Mouse (Mus musculus) spleen, adult 2 months (tissue): ENCODE measurements around the gene Cxcl17. TPM values are rescaled to one million over a fixed set of nuclear protein-coding genes. Genes with fewer than 3 reads are reported as not detected.
A peak's percentile ranks its signal among the peaks of the same experiment; 100 is the strongest.

Experiments
- DNase-seq, 2 experiments: peaks; one replicate each; pipeline versions ENCODE4 v3.0.0 to v3.0.0-alpha.2; 2012 to 2021; ENCODE audit warnings: low spot score in 2 of 2, low read depth in 1 of 2
- H3K27ac ChIP-seq: fragments of 200-500 bp; 2 replicates; pipeline ENCODE4 v1.5.1; 2012; ENCODE audit warnings: low read length, inconsistent platforms; ENCODE audit not compliant: insufficient read depth
- H3K27me3 ChIP-seq: fragments of 200-500 bp; 2 replicates; pipeline ENCODE4 v1.6.1; 2012; ENCODE audit warnings: mild to moderate bottlenecking, moderate library complexity, low read length, inconsistent platforms; ENCODE audit not compliant: control insufficient read depth, insufficient read depth
- H3K36me3 ChIP-seq: fragments of 200-500 bp; 2 replicates; pipeline ENCODE4 v1.6.1; 2012; ENCODE audit warnings: mild to moderate bottlenecking, low read length, inconsistent platforms; ENCODE audit not compliant: control insufficient read depth, insufficient read depth
- H3K4me1 ChIP-seq: fragments of 200-500 bp; 2 replicates; pipeline ENCODE4 v1.6.1; 2011; ENCODE audit warnings: inconsistent platforms; ENCODE audit not compliant: control insufficient read depth, insufficient read depth, insufficient read length
- H3K4me3 ChIP-seq: fragments of 200-500 bp; 2 replicates; pipeline ENCODE4 v1.5.1; 2011; ENCODE audit warnings: mild to moderate bottlenecking, inconsistent platforms; ENCODE audit not compliant: insufficient read depth, insufficient read length; ENCODE audit errors: extremely low read depth
- CTCF ChIP-seq: fragments of 200-500 bp; IDR thresholded peaks from 2 replicates; pipeline ENCODE4 v1.5.1; 2011; ENCODE audit warnings: mild to moderate bottlenecking, inconsistent platforms; ENCODE audit not compliant: insufficient read depth, insufficient read length, insufficient replicate concordance; ENCODE audit errors: extremely low read depth
- POLR2A ChIP-seq: fragments of 200-500 bp; IDR thresholded peaks from 2 replicates; pipeline ENCODE4 v1.6.1; 2011; ENCODE audit warnings: low read depth, low read length, inconsistent platforms
- WGBS: fragments of 180-500 bp; shearing (Covaris S2); methylation state at CpG from one replicate; pipeline ENCODE4 v1.1.7; 2018; 5-methylcytosine and 5-hydroxymethylcytosine counted together
- polyA plus RNA-seq: library from polyadenylated mRNA; depleted of rRNA; stranded (reverse); fragments of >200 nt; gene quantifications from 2 replicates; pipeline ENCODE4 v1.2.3, GENCODE M21; 2012

Gene Cxcl17
- polyA plus RNA-seq, 1 experiment = not detected

DNA sequence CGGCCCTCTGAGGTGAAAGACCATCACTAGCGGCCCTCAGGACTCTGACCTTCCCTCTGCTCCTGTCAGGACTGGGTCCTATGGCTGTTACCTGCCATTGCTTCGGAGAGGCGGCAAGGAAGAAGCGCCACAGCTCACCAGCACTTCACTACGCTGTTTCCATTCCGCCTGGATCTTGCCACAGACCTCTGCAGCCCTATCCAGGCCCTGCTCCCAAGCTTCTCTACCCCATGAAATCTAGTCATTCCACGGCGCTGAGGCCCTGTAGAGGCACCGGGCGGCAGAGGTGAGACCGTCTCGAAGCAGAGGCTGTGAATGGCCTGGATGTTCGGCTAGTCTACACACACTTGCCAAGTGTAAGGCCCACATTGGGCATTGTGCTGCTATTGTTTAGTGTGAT, 16.1 kb downstream of the Cxcl17 start:
- no peaks in the 10 kb centered on the region for H3K36me3 ChIP-seq
- H3K4me1 ChIP-seq = peaks cover 11% of the 10 kb centered on the region; the same call in 1 of the 2 replicates
- H3K4me3 ChIP-seq = peak overlapping the region; percentile 31; the same call in 1 of the 2 replicates
- no peak for TF ChIP-seq CTCF
- TF ChIP-seq POLR2A = no peak
- no peak overlapping the region for H3K27ac ChIP-seq
- H3K27me3 ChIP-seq = no peaks in the 10 kb centered on the region
- no peak for DNase-seq
- WGBS = 94% methylated on average over 14 of the region's 14 CpGs

DNA sequence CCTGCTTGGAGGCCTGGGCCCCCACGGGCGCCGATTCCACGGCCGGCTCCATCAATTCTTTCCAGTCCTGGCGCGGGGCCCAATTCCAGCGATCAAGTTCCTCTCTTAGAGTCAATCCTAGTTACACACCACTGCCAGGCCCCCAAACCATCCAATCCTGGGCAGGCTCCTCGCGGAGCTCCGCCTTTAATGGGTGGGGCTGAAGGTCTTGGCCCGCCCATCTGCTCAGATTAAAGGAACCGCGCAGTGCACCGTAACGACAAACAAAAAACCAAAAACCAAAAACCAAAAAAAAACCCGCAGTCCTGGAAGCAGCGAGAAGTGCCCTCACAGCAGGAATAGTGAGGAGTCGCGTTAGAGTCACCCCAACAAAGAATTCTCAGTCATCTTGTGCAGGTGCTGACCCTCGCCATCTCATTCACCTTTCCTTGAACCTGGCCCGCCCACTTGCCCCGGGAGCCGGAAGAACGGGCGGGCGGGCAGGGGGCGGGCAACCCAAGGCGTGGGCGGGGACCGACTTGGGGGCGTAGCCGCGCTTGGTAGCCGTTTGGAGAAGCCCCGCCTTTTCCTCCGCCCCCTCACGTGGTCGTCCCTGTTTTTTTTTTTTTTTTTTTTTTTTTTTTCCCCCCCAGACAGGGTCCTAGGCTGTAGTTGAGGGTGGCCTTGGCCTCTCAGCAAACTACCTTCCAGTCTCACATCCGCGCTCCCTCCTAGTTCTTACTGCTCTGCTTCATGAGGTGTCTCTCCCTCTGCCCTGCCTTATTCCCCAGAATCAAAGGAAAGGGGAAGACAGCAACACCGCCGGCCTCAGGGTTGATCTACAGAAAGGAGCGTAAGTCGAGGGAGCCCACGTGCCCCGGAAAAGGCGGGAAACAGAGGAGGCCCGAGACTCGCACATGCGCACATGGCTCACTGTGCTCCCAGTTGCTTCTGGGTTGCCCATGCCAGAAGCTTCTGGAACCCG, 16.8 kb downstream of the Cxcl17 start:
- H3K36me3 ChIP-seq = no peaks in the 10 kb centered on the region
- DNase-seq = peak; percentile 87 to 88
- no peaks in the 10 kb centered on the region for H3K27me3 ChIP-seq
- H3K27ac ChIP-seq = peak overlapping the region; percentile 85
- peaks cover 11% of the 10 kb centered on the region; the same call in 1 of the 2 replicates for H3K4me1 ChIP-seq
- TF ChIP-seq CTCF (no peak), POLR2A (no peak)
- WGBS = 6% methylated on average over 52 of the region's 52 CpGs
- H3K4me3 ChIP-seq = peak overlapping the region; percentile 77

DNA sequence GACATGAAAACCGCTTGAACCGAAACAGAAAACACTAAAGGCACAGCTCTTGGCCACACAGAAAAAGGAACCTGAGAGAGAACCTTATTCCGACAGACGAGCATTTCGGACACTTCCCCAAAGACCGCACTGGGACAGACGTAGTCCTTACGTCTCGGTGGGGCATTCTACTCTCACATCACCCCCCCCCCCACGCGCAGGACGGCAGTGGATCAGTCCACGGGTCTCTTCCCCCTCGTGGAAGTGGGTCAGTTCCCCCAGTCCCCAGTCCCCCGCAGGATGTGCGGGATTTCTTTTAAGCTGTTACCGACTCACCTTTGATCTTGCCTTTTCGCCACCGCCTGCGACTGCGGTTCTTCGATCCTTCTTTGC, 17.5 kb downstream of the Cxcl17 start:
- TF ChIP-seq CTCF (no peak), POLR2A (no peak)
- Histone ChIP-seq H3K27me3 (no peaks in the 10 kb centered on the region), H3K27ac (peak overlapping the region; percentile 85), H3K36me3 (no peaks in the 10 kb centered on the region), H3K4me3 (peak overlapping the region; percentile 77), H3K4me1 (peaks cover 11% of the 10 kb centered on the region; the same call in 1 of the 2 replicates)
- DNase-seq = peak; percentile 25 to 26
- under 1% methylated on average over 22 of the region's 22 CpGs for WGBS

DNA sequence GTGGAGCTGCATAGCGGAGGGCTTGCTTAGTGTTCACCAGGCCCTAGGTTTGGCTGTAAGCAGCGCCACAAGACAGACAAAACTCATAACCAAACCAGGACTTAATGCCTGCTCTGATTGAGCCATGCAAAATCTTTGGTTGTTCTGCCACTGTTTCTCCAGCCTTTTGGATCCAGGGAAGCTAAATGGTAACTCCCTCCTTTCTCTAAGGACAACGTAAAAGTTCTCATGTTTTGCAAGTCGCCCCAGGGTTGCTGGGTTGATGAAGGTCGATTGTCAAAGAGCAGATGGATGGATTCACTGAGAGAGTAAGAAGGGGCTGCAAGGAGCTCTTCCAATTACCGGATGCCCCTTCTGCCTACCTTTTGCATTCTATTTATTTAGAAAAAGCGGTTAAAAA, 17.9 kb downstream of the Cxcl17 start:
- TF ChIP-seq CTCF (no peak), POLR2A (no peak)
- DNase-seq = no peak
- WGBS = 17% methylated on average over 7 of the region's 7 CpGs
- no peaks in the 10 kb centered on the region for H3K36me3 ChIP-seq
- peak overlapping the region; percentile 85 for H3K27ac ChIP-seq
- no peaks in the 10 kb centered on the region for H3K27me3 ChIP-seq
- peak overlapping the region; percentile 77 for H3K4me3 ChIP-seq
- peaks cover 11% of the 10 kb centered on the region; the same call in 1 of the 2 replicates for H3K4me1 ChIP-seq

DNA sequence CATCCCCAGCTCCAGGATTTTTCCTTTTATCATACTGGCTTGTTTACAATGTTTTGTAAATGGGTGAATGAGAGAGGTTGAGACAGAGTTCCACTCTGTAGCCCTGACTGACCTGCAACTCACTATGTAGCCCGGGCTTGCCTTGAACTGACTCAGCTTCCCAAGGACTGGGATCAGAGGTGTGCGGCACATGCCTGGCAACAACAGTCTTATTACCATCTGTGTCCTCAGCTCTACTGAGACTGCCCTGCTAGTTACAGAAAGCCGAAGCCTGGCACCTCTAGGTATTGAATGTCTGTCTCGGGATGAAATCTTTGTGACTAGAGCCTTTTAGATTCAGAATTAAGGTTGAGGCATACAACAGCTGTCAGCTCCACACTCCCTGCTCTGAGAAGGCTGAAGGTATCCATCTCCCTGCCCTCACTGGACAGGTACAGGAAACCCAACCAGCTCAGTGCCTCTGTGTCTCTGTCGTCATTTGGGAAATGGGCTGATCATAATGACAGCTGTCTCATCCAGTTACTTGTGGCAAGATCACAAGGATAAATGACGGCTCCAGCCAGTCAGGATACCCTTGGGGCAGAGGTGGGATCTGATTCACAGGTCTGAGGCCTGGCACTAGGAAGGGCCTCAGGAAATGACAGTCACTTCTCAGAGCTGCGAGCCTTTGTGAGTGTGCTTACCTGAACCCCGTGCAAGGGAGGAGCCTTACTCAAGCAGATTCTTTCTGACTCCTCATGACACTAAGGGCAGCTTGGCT, 19.1 kb downstream of the Cxcl17 start:
- H3K36me3 ChIP-seq = no peaks in the 10 kb centered on the region
- H3K4me1 ChIP-seq = peaks cover 11% of the 10 kb centered on the region; the same call in 1 of the 2 replicates
- no peaks in the 10 kb centered on the region for H3K27me3 ChIP-seq
- TF ChIP-seq POLR2A = no peak
- no peak for TF ChIP-seq CTCF
- no peak for DNase-seq
- no peak overlapping the region for H3K4me3 ChIP-seq
- no peak overlapping the region for H3K27ac ChIP-seq
- 78% methylated on average over 8 of the region's 8 CpGs for WGBS

DNA sequence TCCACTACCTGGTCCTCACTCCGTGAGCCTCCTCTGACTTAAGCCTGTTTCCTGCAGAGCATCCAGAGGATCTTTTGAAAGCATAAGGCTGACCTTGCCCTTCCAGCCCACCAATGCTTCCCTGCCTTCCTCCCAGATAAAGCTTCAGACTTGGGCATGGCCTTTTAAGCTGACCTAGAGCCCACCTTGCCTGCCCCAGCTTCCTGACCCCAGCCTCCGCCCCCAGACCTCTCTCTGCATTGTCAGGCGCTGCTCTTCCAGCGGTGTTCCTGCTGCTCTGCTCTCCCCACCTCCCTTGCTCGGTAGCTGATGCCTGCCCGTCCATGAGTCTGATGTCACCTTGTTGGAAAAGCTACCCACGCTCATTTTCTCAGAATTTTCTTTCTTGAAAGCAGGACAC, 19.8 kb downstream of the Cxcl17 start:
- Histone ChIP-seq H3K27me3 (no peaks in the 10 kb centered on the region), H3K4me1 (peaks cover 11% of the 10 kb centered on the region; the same call in 1 of the 2 replicates), H3K27ac (no peak overlapping the region), H3K36me3 (peaks cover 2% of the 10 kb centered on the region), H3K4me3 (no peak overlapping the region)
- TF ChIP-seq POLR2A (no peak), CTCF (no peak)
- no peak for DNase-seq
- WGBS = 93% methylated on average over 7 of the region's 7 CpGs
